8 mouse cellular contexts compared by ENCODE assay signal in genomic region chr17:24205908-24206361, GRCm38 (mm10). TPM values are rescaled to one million over a fixed set of nuclear protein-coding genes. Genes with fewer than 3 reads are reported as not detected.
DNase-seq lines count a peak whose midpoint lies in the region; ATAC-seq and TF ChIP-seq lines count a peak whose summit lies in the region.

No protein-coding gene starts in this region.

- no peaks in the 10 kb centered on the region for H3K36me3 ChIP-seq in ES-Bruce4 (ENCODE audit: control insufficient read depth, insufficient read depth, low read length, poor library complexity, severe bottlenecking)
- H3K36me3 ChIP-seq in hindbrain, embryonic 15.5 days = no peaks in the 10 kb centered on the region
- no peaks in the 10 kb centered on the region; the same call in 1 of the 2 replicates for H3K36me3 ChIP-seq in liver, embryonic 14.5 days (replicated peaks; ENCODE audit: control insufficient read depth, insufficient read depth, low read depth)
- no peaks in the 10 kb centered on the region for H3K36me3 ChIP-seq in neural tube, embryonic 12.5 days

- no peak overlapping the region for H3K27ac ChIP-seq in ES-Bruce4 (ENCODE audit: insufficient read depth, low read length)
- no peak overlapping the region for H3K27ac ChIP-seq in embryonic fibroblast, embryonic 13.5 days (ENCODE audit: insufficient read depth, low read length)
- H3K27ac ChIP-seq in hindbrain, embryonic 15.5 days (replicated peaks) = peak overlapping the region; percentile 80
- peak overlapping the region; percentile 88 for H3K27ac ChIP-seq in liver, embryonic 14.5 days
- no peak overlapping the region for H3K27ac ChIP-seq in neural tube, embryonic 12.5 days

- no peaks in the 10 kb centered on the region for H3K9me3 ChIP-seq in ES-Bruce4 (replicated peaks; ENCODE audit: control insufficient read depth, insufficient read depth, low read length, poor library complexity, severe bottlenecking)
- no peaks in the 10 kb centered on the region for H3K9me3 ChIP-seq in hindbrain, embryonic 15.5 days
- no peaks in the 10 kb centered on the region for H3K9me3 ChIP-seq in liver, embryonic 14.5 days (ENCODE audit: control insufficient read depth, low read length)
- no peaks in the 10 kb centered on the region for H3K9me3 ChIP-seq in neural tube, embryonic 12.5 days

- no peak for TF ChIP-seq POLR2A in ES-Bruce4 (IDR thresholded peaks at IDR 0.05; ENCODE audit: insufficient read depth, low read length)
- no peak; the same call in 1 of the 2 replicates for TF ChIP-seq POLR2A in embryonic fibroblast, embryonic 13.5 days (IDR thresholded peaks at IDR 0.05; ENCODE audit: low read depth, low read length)

- H3K9ac ChIP-seq in ES-Bruce4 (ENCODE audit: low read depth, poor library complexity, severe bottlenecking) = peak overlapping the region; percentile 77
- peak overlapping the region; percentile 81 for H3K9ac ChIP-seq in hindbrain, embryonic 15.5 days
- peak overlapping the region; percentile 81 for H3K9ac ChIP-seq in liver, embryonic 14.5 days (replicated peaks)
- peak overlapping the region; percentile 41 for H3K9ac ChIP-seq in neural tube, embryonic 12.5 days

- peak overlapping the region; percentile 57 for H3K4me3 ChIP-seq in ES-Bruce4 (ENCODE audit: low read depth, low read length)
- peak overlapping the region; percentile 25 for H3K4me3 ChIP-seq in embryonic fibroblast, embryonic 13.5 days (ENCODE audit: insufficient read depth, low read length)
- H3K4me3 ChIP-seq in hindbrain, embryonic 15.5 days = peak overlapping the region; percentile 81
- H3K4me3 ChIP-seq in liver, embryonic 14.5 days (ENCODE audit: insufficient read depth in 1 of 2, low read depth in 2 of 2, low read length in 2 of 2) = peak overlapping the region; percentile 67 to 70
- H3K4me3 ChIP-seq in neural tube, embryonic 12.5 days = peak overlapping the region; percentile 59

- ATAC-seq in hindbrain, embryonic 15.5 days (ENCODE audit: low FRiP score, low read depth) = peak; percentile 16; the same call in 1 of the 2 replicates
- ATAC-seq in liver, embryonic 14.5 days (ENCODE audit: insufficient read depth) = peak; percentile 20
- peak; percentile 42 for ATAC-seq in neural tube, embryonic 12.5 days (ENCODE audit: low FRiP score, low read depth)

- WGBS in hindbrain, embryonic 15.5 days = 5% methylated on average over 15 of the region's 15 CpGs
- 6% methylated on average over 15 of the region's 15 CpGs for WGBS in liver, embryonic 14.5 days (ENCODE audit: insufficient replicate concordance)
- 5% methylated on average over 15 of the region's 15 CpGs for WGBS in neural tube, embryonic 12.5 days

- H3K4me2 ChIP-seq in hindbrain, embryonic 15.5 days = peak overlapping the region; percentile 93
- H3K4me2 ChIP-seq in liver, embryonic 14.5 days (ENCODE audit: low read depth) = peak overlapping the region; percentile 97
- peak overlapping the region; percentile 93 for H3K4me2 ChIP-seq in neural tube, embryonic 12.5 days (replicated peaks)

- peaks cover 4% of the 10 kb centered on the region for H3K4me1 ChIP-seq in ES-Bruce4 (ENCODE audit: control insufficient read depth, insufficient read depth, low read length)
- peaks cover 9% of the 10 kb centered on the region for H3K4me1 ChIP-seq in embryonic fibroblast, embryonic 13.5 days (ENCODE audit: control insufficient read depth, insufficient read depth, low read length)
- peaks cover 92% of the 10 kb centered on the region for H3K4me1 ChIP-seq in hindbrain, embryonic 15.5 days (replicated peaks)
- H3K4me1 ChIP-seq in liver, embryonic 14.5 days (replicated peaks; ENCODE audit: control insufficient read depth in 2 of 2, insufficient read depth in 2 of 2, low read length in 1 of 2) = peaks cover 80 to 82% of the 10 kb centered on the region in 2 experiments
- peaks cover 70% of the 10 kb centered on the region for H3K4me1 ChIP-seq in neural tube, embryonic 12.5 days

- no peaks in the 10 kb centered on the region for H3K27me3 ChIP-seq in ES-Bruce4 (ENCODE audit: control insufficient read depth, insufficient read depth, low read length, poor library complexity, severe bottlenecking)
- no peaks in the 10 kb centered on the region for H3K27me3 ChIP-seq in hindbrain, embryonic 15.5 days
- no peaks in the 10 kb centered on the region for H3K27me3 ChIP-seq in liver, embryonic 14.5 days (ENCODE audit: control insufficient read depth, insufficient read depth, low read length)
- H3K27me3 ChIP-seq in neural tube, embryonic 12.5 days (replicated peaks) = peaks cover 22% of the 10 kb centered on the region

- no peak for TF ChIP-seq EP300 in ES-Bruce4 (IDR thresholded peaks at IDR 0.05; ENCODE audit: insufficient read depth, low read depth, low read length)
- no peak for TF ChIP-seq EP300 in liver, embryonic 14.5 days (IDR thresholded peaks at IDR 0.05; ENCODE audit: low read depth)

- peak; percentile 46 for DNase-seq in gastrocnemius, adult 18-20 months (ENCODE audit: low spot score)
- no peak for DNase-seq in gastrocnemius, adult 8-10 months (ENCODE audit: low spot score in 2 of 2)
- peak in 1 of 3 experiments; percentile 59 for DNase-seq in liver, embryonic 14.5 days (ENCODE audit: low read depth in 3 of 3, low spot score in 3 of 3)
- no peak for DNase-seq in spleen, adult 12 weeks (ENCODE audit: low spot score)

- TF ChIP-seq CTCF in ES-Bruce4 (IDR thresholded peaks at IDR 0.05; ENCODE audit: low read depth, low read length) = no peak
- no peak for TF ChIP-seq CTCF in embryonic fibroblast, embryonic 13.5 days (IDR thresholded peaks at IDR 0.05; ENCODE audit: borderline replicate concordance, insufficient read depth, low read length)
- TF ChIP-seq CTCF in liver, embryonic 14.5 days (IDR thresholded peaks at IDR 0.05; ENCODE audit: low read depth) = no peak

RNA-seq across cellular contexts. Expression of gene Tbc1d24, which starts 0.6 kb away (rescaled TPM):
- total RNA-seq in gastrocnemius, adult 18-20 months (2021) = 1 to 10 TPM; 4.2 to 5.5 TPM
- 1 to 10 TPM; 4.8 to 7.0 (median 5.8) TPM for total RNA-seq in gastrocnemius, adult 8-10 months (2022)
- polyA plus RNA-seq in ES-Bruce4 (2011; ENCODE audit: insufficient read depth, insufficient read length, low read depth, missing spikeins) = 14.4 and 16.6 TPM in 2 replicates
- polyA plus RNA-seq in embryonic fibroblast, embryonic 13.5 days (2011; ENCODE audit: insufficient read length, low read depth, missing spikeins) = 10.9 and 14.0 TPM in 2 replicates
- 26.9 TPM in 2 replicates for polyA plus RNA-seq in hindbrain, embryonic 15.5 days (2015; fragmentation: Nextera tagmentation; extraction: Ambion mirVana)
- polyA plus RNA-seq in liver, embryonic 14.5 days (2012; rRNA removed) = 14.1 TPM in 2 replicates
- 4.9 and 5.4 TPM in 2 replicates for polyA plus RNA-seq in liver, embryonic 14.5 days (2014; fragmentation: Nextera tagmentation; extraction: Ambion mirVana)
- polyA plus RNA-seq in neural tube, embryonic 12.5 days (2016; fragmentation: Nextera tagmentation; extraction: Ambion mirVana) = 12.4 and 13.0 TPM in 2 replicates

RNA-seq across cellular contexts. Expression of gene Ntn3, which starts 3.4 kb away (rescaled TPM):
- total RNA-seq in gastrocnemius, adult 18-20 months (2021) = under 1 TPM; 0.21 to 0.31 TPM
- total RNA-seq in gastrocnemius, adult 8-10 months (2022) = under 1 TPM; 0.19 to 0.53 (median 0.42) TPM
- 0.88 and 0.96 TPM in 2 replicates for polyA plus RNA-seq in ES-Bruce4 (2011; ENCODE audit: insufficient read depth, insufficient read length, low read depth, missing spikeins)
- 2.9 and 4.1 TPM in 2 replicates for polyA plus RNA-seq in embryonic fibroblast, embryonic 13.5 days (2011; ENCODE audit: insufficient read length, low read depth, missing spikeins)
- 4.9 and 5.8 TPM in 2 replicates for polyA plus RNA-seq in hindbrain, embryonic 15.5 days (2015; fragmentation: Nextera tagmentation; extraction: Ambion mirVana)
- polyA plus RNA-seq in liver, embryonic 14.5 days (2012; rRNA removed) = 0.59 and 0.64 TPM in 2 replicates
- 0.45 and 0.69 TPM in 2 replicates for polyA plus RNA-seq in liver, embryonic 14.5 days (2014; fragmentation: Nextera tagmentation; extraction: Ambion mirVana)
- polyA plus RNA-seq in neural tube, embryonic 12.5 days (2016; fragmentation: Nextera tagmentation; extraction: Ambion mirVana) = 9.0 and 10.6 TPM in 2 replicates

RNA-seq across cellular contexts. Expression of gene Tedc2, which starts 14.7 kb away (rescaled TPM):
- total RNA-seq in gastrocnemius, adult 18-20 months (2021) = 1 to 10 TPM; 1.2 to 1.5 TPM
- 1 to 10 TPM; 1.1 to 1.5 (median 1.3) TPM for total RNA-seq in gastrocnemius, adult 8-10 months (2022)
- polyA plus RNA-seq in ES-Bruce4 (2011; ENCODE audit: insufficient read depth, insufficient read length, low read depth, missing spikeins) = 21.0 and 24.5 TPM in 2 replicates
- polyA plus RNA-seq in embryonic fibroblast, embryonic 13.5 days (2011; ENCODE audit: insufficient read length, low read depth, missing spikeins) = 7.9 and 9.2 TPM in 2 replicates
- polyA plus RNA-seq in hindbrain, embryonic 15.5 days (2015; fragmentation: Nextera tagmentation; extraction: Ambion mirVana) = 10.2 and 12.6 TPM in 2 replicates
- polyA plus RNA-seq in liver, embryonic 14.5 days (2012; rRNA removed) = 18.3 and 21.1 TPM in 2 replicates
- 7.7 and 7.9 TPM in 2 replicates for polyA plus RNA-seq in liver, embryonic 14.5 days (2014; fragmentation: Nextera tagmentation; extraction: Ambion mirVana)
- polyA plus RNA-seq in neural tube, embryonic 12.5 days (2016; fragmentation: Nextera tagmentation; extraction: Ambion mirVana) = 13.5 and 14.2 TPM in 2 replicates

RNA-seq across cellular contexts. Expression of gene Atp6v0c, which starts 36.4 kb away (rescaled TPM):
- 100 to 1,000 TPM; 151 to 164 TPM for total RNA-seq in gastrocnemius, adult 18-20 months (2021)
- 100 to 1,000 TPM; 152 to 173 (median 158) TPM for total RNA-seq in gastrocnemius, adult 8-10 months (2022)
- 254 and 307 TPM in 2 replicates for polyA plus RNA-seq in ES-Bruce4 (2011; ENCODE audit: insufficient read depth, insufficient read length, low read depth, missing spikeins)
- polyA plus RNA-seq in embryonic fibroblast, embryonic 13.5 days (2011; ENCODE audit: insufficient read length, low read depth, missing spikeins) = 382 and 460 TPM in 2 replicates
- polyA plus RNA-seq in hindbrain, embryonic 15.5 days (2015; fragmentation: Nextera tagmentation; extraction: Ambion mirVana) = 1,386 and 1,520 TPM in 2 replicates
- polyA plus RNA-seq in liver, embryonic 14.5 days (2012; rRNA removed) = 236 and 271 TPM in 2 replicates
- polyA plus RNA-seq in liver, embryonic 14.5 days (2014; fragmentation: Nextera tagmentation; extraction: Ambion mirVana) = 326 and 346 TPM in 2 replicates
- polyA plus RNA-seq in neural tube, embryonic 12.5 days (2016; fragmentation: Nextera tagmentation; extraction: Ambion mirVana) = 671 and 684 TPM in 2 replicates

RNA-seq across cellular contexts. Expression of gene Amdhd2, which starts 42.4 kb away (rescaled TPM):
- total RNA-seq in gastrocnemius, adult 18-20 months (2021) = 1 to 10 TPM; 9.1 to 9.2 TPM
- 10 to 100 TPM in 2 of 4 experiments, 1 to 10 TPM in 2; 9.4 to 12.8 (median 10.3) TPM for total RNA-seq in gastrocnemius, adult 8-10 months (2022)
- polyA plus RNA-seq in ES-Bruce4 (2011; ENCODE audit: insufficient read depth, insufficient read length, low read depth, missing spikeins) = 25.3 and 30.4 TPM in 2 replicates
- polyA plus RNA-seq in embryonic fibroblast, embryonic 13.5 days (2011; ENCODE audit: insufficient read length, low read depth, missing spikeins) = 26.6 and 31.7 TPM in 2 replicates
- 33.6 and 38.8 TPM in 2 replicates for polyA plus RNA-seq in hindbrain, embryonic 15.5 days (2015; fragmentation: Nextera tagmentation; extraction: Ambion mirVana)
- 11.6 and 12.7 TPM in 2 replicates for polyA plus RNA-seq in liver, embryonic 14.5 days (2012; rRNA removed)
- 17.6 and 21.7 TPM in 2 replicates for polyA plus RNA-seq in liver, embryonic 14.5 days (2014; fragmentation: Nextera tagmentation; extraction: Ambion mirVana)
- polyA plus RNA-seq in neural tube, embryonic 12.5 days (2016; fragmentation: Nextera tagmentation; extraction: Ambion mirVana) = 36.0 and 41.2 TPM in 2 replicates

Comparison
In these comparisons a context has a peak if more than half of its experiments do, and no peak if none do; other contexts are left out.
1. H3K27ac ChIP-seq: peak in hindbrain, embryonic 15.5 days (single experiment) and liver, embryonic 14.5 days (single experiment); none in ES-Bruce4 (single experiment), embryonic fibroblast, embryonic 13.5 days (single experiment) and neural tube, embryonic 12.5 days (single experiment).
2. H3K4me3 ChIP-seq: peak in every context shown above with its lines; median percentile 81 in hindbrain, embryonic 15.5 days; 68 in liver, embryonic 14.5 days; 59 in neural tube, embryonic 12.5 days; 57 in ES-Bruce4; 25 in embryonic fibroblast, embryonic 13.5 days.
3. Peak in every context shown above with its lines, with median percentiles within 50 percentile points of each other: H3K9ac ChIP-seq, ATAC-seq and H3K4me2 ChIP-seq.